Mouse (Mus musculus) MEL (cell line): ENCODE data around the gene Slc7a6. TPM values are rescaled to one million over a fixed set of nuclear protein-coding genes. Genes with fewer than 3 reads are reported as not detected.

Source experiments
- DNase-seq: peaks from one replicate; pipeline ENCODE4 v3.0.0; 2011; ENCODE audit warnings: low read depth, low spot score
- H3K27ac ChIP-seq: 2 replicates; pipeline ENCODE4 v1.5.1; 2012; ENCODE audit warnings: low read depth, mild to moderate bottlenecking, control low read depth, low read length, moderate library complexity; ENCODE audit not compliant: control insufficient read depth
- H3K27me3 ChIP-seq, 2 experiments: fragments of 150-350 bp in 1 of 2; sonication (generic) in 1 of 2; 2 replicates each; pipeline ENCODE4 v1.6.1; 2012; ENCODE audit warnings: low read length in 2 of 2, mild to moderate bottlenecking in 2 of 2, improper control_type of control experiment in 1 of 2, moderate library complexity in 1 of 2; ENCODE audit not compliant: insufficient read depth in 2 of 2, control insufficient read depth in 1 of 2
- H3K36me3 ChIP-seq, 2 experiments: 2 replicates each; pipeline ENCODE4 v1.6.1; 2012 to 2014; ENCODE audit warnings: low read length in 2 of 2, improper control_type of control experiment in 1 of 2, inconsistent platforms in 1 of 2, mild to moderate bottlenecking in 1 of 2; ENCODE audit not compliant: insufficient read depth in 2 of 2, control insufficient read depth in 1 of 2
- H3K4me1 ChIP-seq, 2 experiments: fragments of 150-350 bp in 1 of 2; sonication (generic) in 1 of 2; 2 replicates each; pipeline ENCODE4 v1.6.1; 2012; ENCODE audit warnings: low read length in 2 of 2, improper control_type of control experiment in 1 of 2, mild to moderate bottlenecking in 1 of 2; ENCODE audit not compliant: insufficient read depth in 2 of 2, control insufficient read depth in 1 of 2
- H3K4me3 ChIP-seq, 2 experiments: fragments of 150-350 bp in 1 of 2; sonication (generic) in 1 of 2; 2 replicates each; pipeline ENCODE4 v1.5.1; 2012; ENCODE audit warnings: low read depth in 2 of 2, low read length in 2 of 2, mild to moderate bottlenecking in 2 of 2, moderate library complexity in 2 of 2, control low read depth in 1 of 2, improper control_type of control experiment in 1 of 2; ENCODE audit not compliant: control insufficient read depth in 1 of 2, insufficient read depth in 1 of 2
- H3K79me2 ChIP-seq: 2 replicates; pipeline ENCODE4 v1.6.1; 2012; ENCODE audit warnings: mild to moderate bottlenecking, low read length, moderate library complexity; ENCODE audit not compliant: control insufficient read depth, poor library complexity, insufficient read depth
- H3K9ac ChIP-seq: 2 replicates; pipeline ENCODE4 v1.6.1; 2012; ENCODE audit warnings: low read depth, mild to moderate bottlenecking, control low read depth, low read length, moderate library complexity; ENCODE audit not compliant: control insufficient read depth, poor library complexity, severe bottlenecking
- H3K9me3 ChIP-seq: fragments of 150-350 bp; sonication (generic); replicated peaks from 2 replicates; pipeline ENCODE4 v1.6.1; 2012; ENCODE audit warnings: mild to moderate bottlenecking, low read length, improper control_type of control experiment, moderate library complexity; ENCODE audit not compliant: insufficient read depth
- CHD2 ChIP-seq: IDR thresholded peaks from 2 replicates; pipeline ENCODE4 v1.6.1; 2011; ENCODE audit warnings: low read length, improper control_type of control experiment
- CTCF ChIP-seq, 3 experiments: IDR thresholded peaks in 2 of 3; conservative IDR thresholded peaks in 1 of 3; 2 replicates each; pipeline ENCODE4 v1.5.1; 2011 to 2012; ENCODE audit warnings: low read length in 3 of 3, low read depth in 2 of 3, mild to moderate bottlenecking in 2 of 3, improper control_type of control experiment in 1 of 3, inconsistent platforms in 1 of 3, mixed read lengths in 1 of 3, moderate library complexity in 1 of 3; ENCODE audit not compliant: control insufficient read depth in 1 of 3, insufficient read depth in 1 of 3, poor library complexity in 1 of 3, severe bottlenecking in 1 of 3
- EP300 ChIP-seq, 2 experiments: IDR thresholded peaks; 2 replicates each; pipeline ENCODE4 v1.6.1; 2011; ENCODE audit warnings: improper control_type of control experiment in 2 of 2, low read length in 2 of 2, low read depth in 1 of 2, mild to moderate bottlenecking in 1 of 2
- GATA1 ChIP-seq: IDR thresholded peaks from 2 replicates; pipeline ENCODE4 v1.6.1; 2011; ENCODE audit warnings: low read depth, low read length, improper control_type of control experiment
- HCFC1 ChIP-seq: IDR thresholded peaks from 2 replicates; pipeline ENCODE4 v1.6.1; 2012; ENCODE audit warnings: low read depth, mild to moderate bottlenecking, inconsistent platforms, low read length, improper control_type of control experiment, moderate library complexity
- MAFK ChIP-seq: IDR thresholded peaks from 2 replicates; pipeline ENCODE4 v1.6.1; 2011; ENCODE audit warnings: low read depth, mild to moderate bottlenecking, low read length, improper control_type of control experiment, borderline replicate concordance
- MAZ ChIP-seq: IDR thresholded peaks from 2 replicates; pipeline ENCODE4 v1.6.1; 2012; ENCODE audit warnings: low read depth, mild to moderate bottlenecking, inconsistent platforms, low read length, improper control_type of control experiment
- NELFE ChIP-seq: IDR thresholded peaks from 2 replicates; pipeline ENCODE4 v1.6.1; 2011; ENCODE audit warnings: low read depth, low read length, improper control_type of control experiment
- POLR2AphosphoS2 ChIP-seq: IDR thresholded peaks from 2 replicates; pipeline ENCODE4 v1.6.1; 2011; ENCODE audit warnings: low read length, improper control_type of control experiment
- POLR2AphosphoS5 ChIP-seq: IDR thresholded peaks from 2 replicates; pipeline ENCODE4 v1.6.1; 2012; ENCODE audit warnings: low read depth, borderline replicate concordance, mild to moderate bottlenecking, inconsistent platforms, low read length, moderate library complexity, mixed read lengths
- RAD21 ChIP-seq: IDR thresholded peaks from 2 replicates; pipeline ENCODE4 v1.6.1; 2011; ENCODE audit warnings: mild to moderate bottlenecking, low read depth, low read length, improper control_type of control experiment
- SIN3A ChIP-seq: IDR thresholded peaks from 2 replicates; pipeline ENCODE4 v1.6.1; 2012; ENCODE audit warnings: low read length, improper control_type of control experiment, inconsistent platforms
- TAL1 ChIP-seq: IDR thresholded peaks from 2 replicates; pipeline ENCODE4 v1.6.1; 2012; ENCODE audit warnings: mild to moderate bottlenecking, inconsistent platforms, low read length, moderate library complexity, mixed read lengths
- polyA plus RNA-seq, 2 experiments: library from polyadenylated mRNA; stranded (reverse) in 1 of 2; unstranded in 1 of 2; fragments of >175 nt in 1 of 2; fragments of >200 nt in 1 of 2; gene quantifications; 2 replicates each; pipeline versions ENCODE4 v1.2.1 to v1.2.4; 2012; ENCODE audit warnings: low replicate concordance in 2 of 2, low read depth in 1 of 2; ENCODE audit not compliant: insufficient read length in 2 of 2, insufficient read depth in 1 of 2, missing spikeins in 1 of 2
- total RNA-seq: library from RNA; depleted of rRNA; stranded (reverse); fragments of 300-350 nt; gene quantifications from 2 replicates; pipeline ENCODE4 v1.2.3, GENCODE M21; 2012

Gene Slc7a6
- total and polyA plus RNA-seq, 3 experiments = 34.4 to 48.2 TPM; not detected in 1

DNA sequence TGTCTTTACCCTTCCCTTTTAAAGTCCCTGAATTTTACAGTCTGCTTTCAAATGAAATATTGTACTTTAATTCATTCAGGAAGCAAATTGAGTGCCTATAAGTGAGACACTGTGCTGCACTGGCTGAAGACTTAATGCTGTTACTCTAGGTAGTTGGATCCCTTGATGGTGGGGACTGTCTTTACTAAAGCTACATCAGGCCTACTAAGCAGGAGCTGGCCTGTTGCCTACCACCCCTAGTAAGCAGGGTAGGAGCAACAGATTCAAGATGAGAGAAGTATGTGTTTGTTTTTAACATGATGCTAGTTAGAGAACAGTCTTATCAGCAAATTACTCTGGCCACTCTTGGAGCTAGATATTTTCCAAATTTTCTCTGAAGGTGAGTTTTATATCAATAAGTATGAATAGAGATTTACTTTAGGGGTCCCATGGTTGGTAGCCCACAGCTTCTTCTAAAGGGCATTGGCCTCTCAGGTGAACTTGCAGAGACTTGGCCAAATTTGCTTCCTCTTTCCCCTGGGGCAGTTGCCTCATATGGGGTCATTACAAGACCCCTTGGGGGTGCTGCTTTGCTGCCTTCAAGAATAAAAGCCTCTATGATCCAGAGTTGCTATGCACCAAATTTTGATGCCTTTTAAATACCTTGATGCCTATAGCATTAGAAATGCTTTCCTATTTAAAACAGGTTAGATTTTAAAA is 39.3 kb upstream of the Slc7a6 start:
- no peak overlapping the region for H3K27ac ChIP-seq
- peaks cover 19 to 28% of the 10 kb centered on the region in 2 experiments for H3K4me1 ChIP-seq
- DNase-seq = no peak
- no peaks in the 10 kb centered on the region for H3K9me3 ChIP-seq
- H3K36me3 ChIP-seq = peaks cover 9 to 40% of the 10 kb centered on the region in 2 experiments
- H3K4me3 ChIP-seq = no peak overlapping the region
- no peak overlapping the region for H3K9ac ChIP-seq
- H3K79me2 ChIP-seq = no peaks in the 10 kb centered on the region; the same call in 1 of the 2 replicates
- no peaks in the 10 kb centered on the region for H3K27me3 ChIP-seq
- TF ChIP-seq CTCF (IDR thresholded peaks at IDR 0.05 in 2 of 3, conservative IDR thresholded peaks at IDR 0.05 in 1 of 3; ENCODE audit: control insufficient read depth in 1 of 3, insufficient read depth in 1 of 3, low read depth in 2 of 3, low read length in 3 of 3, poor library complexity in 1 of 3, severe bottlenecking in 1 of 3) (no peak), POLR2AphosphoS2 (no peak), MAFK (no peak), MAZ (no peak), SIN3A (no peak), RAD21 (no peak), POLR2AphosphoS5 (no peak)

DNA sequence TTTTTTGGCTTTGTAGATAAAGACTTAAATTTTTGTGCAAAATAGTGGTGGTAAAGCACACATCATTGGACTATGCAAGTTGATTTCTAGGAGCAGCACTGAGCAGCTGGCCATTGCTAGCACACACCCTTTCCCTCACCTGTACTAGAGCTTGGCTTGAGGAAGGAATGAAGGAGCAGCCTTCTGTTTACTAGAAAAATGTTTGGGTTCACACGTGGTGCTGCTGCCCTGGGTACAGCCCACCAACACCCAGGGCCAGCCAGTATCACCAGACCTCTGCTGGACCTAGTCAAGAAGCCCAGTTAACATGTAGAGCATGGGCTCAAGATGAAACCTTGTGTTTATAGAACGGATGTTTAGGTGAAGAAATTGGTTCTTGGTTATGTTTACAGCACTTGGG is 38.7 kb upstream of the Slc7a6 start:
- Histone ChIP-seq H3K36me3 (peaks cover 9 to 35% of the 10 kb centered on the region in 2 experiments), H3K27me3 (no peaks in the 10 kb centered on the region), H3K4me1 (peaks cover 19 to 28% of the 10 kb centered on the region in 2 experiments)
- TF ChIP-seq TAL1 = no peak
- no peak for TF ChIP-seq GATA1
- TF ChIP-seq, all 39 proteins: peak for 0
- Histone ChIP-seq H3K9ac (no peak overlapping the region), H3K4me3 (no peak overlapping the region), H3K79me2 (no peaks in the 10 kb centered on the region; the same call in 1 of the 2 replicates), H3K9me3 (no peaks in the 10 kb centered on the region), H3K27ac (no peak overlapping the region)
- DNase-seq = no peak

DNA sequence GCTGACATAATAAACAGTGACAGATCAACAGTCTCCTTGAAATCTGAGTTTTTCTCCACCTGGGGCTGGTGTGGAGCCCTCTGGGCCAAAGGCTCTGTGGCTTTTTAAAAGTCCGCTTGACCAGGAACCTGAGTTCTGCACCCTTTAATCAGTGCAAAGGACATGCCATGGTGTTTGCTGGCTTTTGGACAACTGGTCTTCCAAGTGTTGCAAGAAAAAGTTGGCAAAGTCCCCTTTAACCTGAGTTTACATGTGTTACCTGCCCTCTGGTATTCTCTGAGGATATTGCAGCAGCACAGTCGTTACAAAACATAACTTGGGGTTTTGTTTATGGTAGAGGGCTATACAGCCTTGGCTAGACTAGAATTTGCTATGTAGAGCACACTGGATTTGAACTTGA is 38.2 kb upstream of the Slc7a6 start:
- Histone ChIP-seq H3K79me2 (no peaks in the 10 kb centered on the region; the same call in 1 of the 2 replicates), H3K9me3 (no peaks in the 10 kb centered on the region), H3K36me3 (peaks cover 9 to 33% of the 10 kb centered on the region in 2 experiments), H3K27me3 (no peaks in the 10 kb centered on the region), H3K4me1 (peaks cover 17 to 28% of the 10 kb centered on the region in 2 experiments), H3K27ac (no peak overlapping the region; the same call in 1 of the 2 replicates), H3K9ac (no peak overlapping the region), H3K4me3 (no peak overlapping the region)
- DNase-seq = no peak
- no peak for TF ChIP-seq CHD2
- TF ChIP-seq EP300 (IDR thresholded peaks at IDR 0.05; ENCODE audit: low read depth in 1 of 2, low read length in 2 of 2) = no peak
- TF ChIP-seq NELFE = no peak
- no peak for TF ChIP-seq HCFC1
